Mouse (Mus musculus) MEL-GATA-1-ER (cell line): ENCODE data around the gene Tspan11.

ENCODE experiments used
- DNase-seq: peaks from one replicate; pipeline ENCODE4 v3.0.0-alpha.2; 2012; ENCODE audit warnings: low read depth; ENCODE audit errors: extremely low read depth

Gene Tspan11

GRCm38 (mm10) chr6:127877026-127877425 is 10.4 kb upstream of the Tspan11 start:
- no peak for DNase-seq

- no peak for DNase-seq
Observed at GRCm38 (mm10) chr6:127879472-127879871, 7.9 kb upstream of the Tspan11 start.

- DNase-seq = no peak
Observed at GRCm38 (mm10) chr6:127886916-127887315, 473 bp upstream of the Tspan11 start.

- no peak for DNase-seq
Observed at GRCm38 (mm10) chr6:127888581-127888980, 1.2 kb downstream of the Tspan11 start.

- no peak for DNase-seq
Observed at GRCm38 (mm10) chr6:127893611-127894010, 6.2 kb downstream of the Tspan11 start.

- DNase-seq = no peak
Observed at GRCm38 (mm10) chr6:127894999-127895398, 7.6 kb downstream of the Tspan11 start.

GRCm38 (mm10) chr6:127896425-127896824 is 9.0 kb downstream of the Tspan11 start:
- no peak for DNase-seq

GRCm38 (mm10) chr6:127897342-127897741 is 10.0 kb downstream of the Tspan11 start:
- DNase-seq = no peak

GRCm38 (mm10) chr6:127900062-127900461 is 12.7 kb downstream of the Tspan11 start:
- no peak for DNase-seq

GRCm38 (mm10) chr6:127901261-127901660 is 13.9 kb downstream of the Tspan11 start:
- DNase-seq = no peak

GRCm38 (mm10) chr6:127901669-127902068 is 14.3 kb downstream of the Tspan11 start:
- no peak for DNase-seq

GRCm38 (mm10) chr6:127902559-127902958 is 15.2 kb downstream of the Tspan11 start:
- no peak for DNase-seq

GRCm38 (mm10) chr6:127910638-127911037 is 23.2 kb downstream of the Tspan11 start:
- DNase-seq = no peak

GRCm38 (mm10) chr6:127911687-127912086 is 24.3 kb downstream of the Tspan11 start:
- no peak for DNase-seq

- no peak for DNase-seq
Observed at GRCm38 (mm10) chr6:127912938-127913337, 25.5 kb downstream of the Tspan11 start.

GRCm38 (mm10) chr6:127916993-127917392 is 29.6 kb downstream of the Tspan11 start:
- DNase-seq = no peak

GRCm38 (mm10) chr6:127917712-127918111 is 30.3 kb downstream of the Tspan11 start:
- DNase-seq = no peak

GRCm38 (mm10) chr6:127919491-127919890 is 32.1 kb downstream of the Tspan11 start:
- DNase-seq = no peak

GRCm38 (mm10) chr6:127920652-127921051 is 33.3 kb downstream of the Tspan11 start:
- no peak for DNase-seq

GRCm38 (mm10) chr6:127921996-127922395 is 34.6 kb downstream of the Tspan11 start:
- no peak for DNase-seq

GRCm38 (mm10) chr6:127923296-127923695 is 35.9 kb downstream of the Tspan11 start:
- DNase-seq = no peak

GRCm38 (mm10) chr6:127924750-127925149 is 37.4 kb downstream of the Tspan11 start:
- no peak for DNase-seq

- no peak for DNase-seq
Observed at GRCm38 (mm10) chr6:127925915-127926314, 38.5 kb downstream of the Tspan11 start.

- no peak for DNase-seq
Observed at GRCm38 (mm10) chr6:127928682-127929081, 41.3 kb downstream of the Tspan11 start.
